Mouse (Mus musculus): Measurements from ENCODE around the gene Txndc11.
A peak's percentile ranks its signal among the peaks of the same experiment; 100 is the strongest.

Gene Txndc11

DNA sequence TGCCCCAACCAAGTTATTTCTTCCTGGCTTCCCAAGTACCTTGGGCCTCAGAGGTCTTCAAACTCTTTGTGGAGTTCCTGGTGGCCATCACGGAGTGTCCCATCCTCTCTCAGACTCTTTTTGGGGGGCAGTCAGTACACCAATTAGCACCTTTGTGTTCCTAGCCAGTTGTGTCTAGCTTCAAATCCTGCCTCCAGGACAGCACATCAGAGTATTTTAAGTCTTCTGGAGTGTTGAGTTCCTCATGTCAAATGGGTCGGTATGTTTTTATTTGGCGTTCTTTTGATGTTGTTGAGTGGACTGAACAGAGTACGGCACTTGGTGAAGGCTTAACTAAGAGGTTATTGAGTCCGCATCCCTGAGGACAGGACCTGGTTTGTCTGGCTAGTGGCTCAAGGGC lies 69.0 kb downstream of the Txndc11 start:
- DNase-seq (ENCODE audit: low read depth, low spot score): no peak

DNA sequence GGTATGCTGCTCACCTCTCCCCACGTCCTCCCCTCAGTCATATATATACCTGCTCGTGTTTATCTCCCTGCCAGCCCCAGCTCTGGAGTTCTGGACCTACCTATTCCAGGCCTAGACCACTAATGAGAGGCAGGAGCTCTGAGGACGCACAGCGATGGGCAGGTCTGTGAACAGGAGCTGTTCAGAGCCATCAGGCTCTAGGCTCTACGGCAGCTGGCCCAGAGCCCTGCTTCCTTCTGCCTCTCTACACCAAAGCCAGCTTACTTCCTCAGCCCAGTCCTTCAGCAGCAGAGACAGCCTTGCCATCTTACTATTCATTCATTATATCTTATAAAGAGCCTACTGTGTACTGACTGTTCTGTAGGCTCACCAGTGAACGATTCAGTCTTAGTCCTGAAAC lies 69.7 kb downstream of the Txndc11 start:
- DNase-seq (ENCODE audit: low read depth, low spot score): no peak

DNA sequence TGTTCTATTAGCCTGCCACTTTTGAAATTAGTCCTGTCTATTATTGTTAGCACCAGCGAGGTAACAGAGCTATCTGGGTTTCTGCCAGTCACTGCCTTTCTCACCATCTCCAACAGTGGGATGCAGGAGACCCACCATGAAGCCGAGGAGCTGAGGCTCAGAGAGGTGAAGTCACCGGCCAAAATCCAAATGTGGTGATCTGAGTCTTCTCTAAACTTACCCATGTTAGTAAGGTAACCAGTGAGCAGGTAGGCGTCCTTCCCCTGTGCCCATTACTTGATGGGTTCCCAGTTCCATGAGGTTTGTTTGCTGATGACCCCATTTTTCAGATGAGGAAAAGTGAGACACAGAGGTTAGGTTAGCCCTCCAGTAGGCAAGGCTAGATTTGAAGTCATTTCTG lies 70.1 kb downstream of the Txndc11 start:
- DNase-seq (ENCODE audit: low read depth, low spot score): no peak

GRCm38 (mm10) chr16:11062794-11063721 lies 71.4 kb downstream of the Txndc11 start:
- DNase-seq (ENCODE audit: low read depth, low spot score): no peak

GRCm38 (mm10) chr16:11060645-11061044 lies 73.8 kb downstream of the Txndc11 start, which contains the start of gene Snn:
Snn (plus strand) TSS chr16:11060945.
- DNase-seq (ENCODE audit: low read depth, low spot score): no peak

DNA sequence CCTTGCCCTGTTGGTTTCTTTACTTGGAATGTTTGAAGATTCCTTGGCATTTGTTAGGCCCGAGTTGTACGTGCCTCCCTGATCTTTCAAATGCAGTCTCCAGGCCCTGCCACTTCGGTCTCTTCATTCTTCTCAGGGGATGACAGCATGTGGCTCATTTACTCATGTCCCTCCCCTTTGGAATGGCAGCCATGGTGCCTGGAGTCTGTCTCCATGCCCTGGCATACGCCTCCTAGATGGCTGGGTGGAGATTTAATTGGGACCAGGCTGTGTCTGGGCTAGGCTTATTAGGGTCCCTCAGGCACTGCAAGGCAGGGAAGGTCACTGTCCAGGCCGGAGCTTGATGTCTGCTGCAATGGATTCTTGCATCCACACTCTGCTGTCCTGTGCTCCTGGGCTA lies 78.5 kb downstream of the Txndc11 start:
- DNase-seq (ENCODE audit: low read depth, low spot score): no peak

GRCm38 (mm10) chr16:11054871-11055270 lies 79.6 kb downstream of the Txndc11 start:
- DNase-seq (ENCODE audit: low read depth, low spot score): no peak

DNA sequence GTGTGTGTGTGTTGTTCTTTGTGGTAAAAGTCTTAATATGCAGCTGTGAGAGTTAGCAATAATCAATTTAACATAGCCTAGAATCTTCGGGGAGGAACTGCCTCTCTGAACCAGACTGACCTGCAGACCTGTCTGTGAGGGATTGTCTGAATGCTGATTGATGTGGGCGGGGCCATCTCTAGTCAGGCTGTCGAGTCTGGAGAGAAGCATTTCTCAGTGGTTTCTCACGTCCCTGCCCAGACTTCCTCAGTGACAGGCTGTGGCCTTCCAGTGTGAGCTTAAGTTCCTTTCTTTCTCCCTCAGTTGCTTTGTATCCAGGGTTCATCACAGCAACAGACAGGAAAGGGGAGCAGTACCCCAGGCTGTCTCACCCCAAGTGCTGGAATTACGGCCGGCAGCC lies 80.0 kb downstream of the Txndc11 start:
- DNase-seq (ENCODE audit: low read depth, low spot score): no peak

DNA sequence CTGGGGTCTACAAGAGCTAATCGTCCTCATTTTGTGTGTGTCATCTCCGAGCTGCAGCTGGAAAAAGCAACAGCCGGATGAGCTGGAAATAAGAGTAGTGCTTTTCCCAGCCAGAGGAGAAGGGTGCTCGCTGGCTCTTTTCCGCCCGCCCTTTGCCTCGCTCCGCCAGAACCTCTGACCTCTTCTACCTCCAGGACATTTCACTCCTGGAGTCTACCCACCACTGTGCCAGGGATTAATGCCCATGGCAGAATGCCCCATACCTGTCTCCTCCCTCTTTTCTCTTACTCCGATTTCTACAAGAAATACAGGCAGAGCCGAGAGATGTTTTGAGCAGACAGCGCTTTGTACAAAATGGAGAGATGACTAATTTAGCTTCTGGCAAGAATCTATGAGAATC lies 83.3 kb downstream of the Txndc11 start:
- DNase-seq (ENCODE audit: low read depth, low spot score): no peak

DNA sequence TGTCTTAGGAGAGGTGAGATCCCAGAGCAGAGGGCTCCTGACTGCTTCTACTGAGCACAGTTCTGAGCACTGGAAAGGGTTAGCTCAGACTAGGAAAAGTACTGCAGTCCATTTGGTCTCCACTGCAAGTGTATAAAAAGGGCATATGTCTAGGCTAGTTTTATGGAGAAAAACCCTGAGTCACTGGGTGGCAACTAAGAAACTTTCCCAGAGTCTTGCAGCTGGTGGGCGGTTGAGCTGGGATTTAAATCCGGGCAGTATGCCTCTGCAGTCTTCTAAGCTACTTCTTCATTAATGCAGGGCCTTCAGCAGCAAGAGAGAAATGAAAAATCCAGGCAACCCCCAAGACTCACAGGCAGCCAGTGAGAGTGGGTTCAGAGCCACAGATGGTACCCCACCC lies 84.2 kb downstream of the Txndc11 start:
- DNase-seq (ENCODE audit: low read depth, low spot score): no peak

DNA sequence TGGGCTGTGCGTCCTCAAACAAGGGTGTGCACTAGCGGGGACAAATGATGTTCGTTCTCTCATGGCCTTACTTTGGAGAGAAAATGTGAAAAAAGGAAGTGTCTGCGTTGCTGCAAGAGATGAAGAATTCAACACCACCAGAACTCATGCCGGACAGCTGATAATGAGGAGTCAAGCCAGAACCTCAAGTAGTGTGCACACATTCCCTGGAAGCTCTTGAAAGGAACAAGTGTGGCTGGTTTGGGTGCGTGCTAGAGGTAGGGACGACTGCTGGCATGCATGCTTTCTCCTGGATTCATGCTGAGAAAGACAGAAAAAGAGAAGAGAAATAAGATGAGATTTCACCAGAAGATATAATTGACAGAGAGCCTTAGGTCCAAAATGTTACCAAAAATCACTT lies 87.3 kb downstream of the Txndc11 start:
- DNase-seq (ENCODE audit: low read depth, low spot score): no peak

GRCm38 (mm10) chr16:11046437-11046836 lies 88.0 kb downstream of the Txndc11 start:
- DNase-seq (ENCODE audit: low read depth, low spot score): no peak

DNA sequence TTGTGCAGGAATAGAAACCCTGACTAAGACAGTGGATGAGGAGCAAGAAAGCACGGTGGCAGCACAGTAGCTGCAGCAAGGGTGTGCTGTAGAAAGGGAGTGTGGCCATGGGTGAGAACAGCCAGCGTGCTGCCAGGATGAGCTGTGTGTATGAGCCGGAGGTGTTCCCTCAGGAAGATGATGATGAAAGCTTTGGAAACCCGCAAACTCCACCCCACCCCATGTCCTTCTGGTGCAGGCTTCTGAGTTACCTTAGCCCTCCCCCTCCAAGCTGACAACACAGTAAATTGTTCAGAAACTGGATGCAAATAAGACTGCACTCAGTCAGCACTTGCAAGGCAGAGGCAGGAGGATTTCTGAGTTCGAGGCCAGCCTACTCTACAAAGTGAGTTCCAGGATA lies 91.2 kb downstream of the Txndc11 start:
- no peak for DNase-seq (ENCODE audit: low read depth, low spot score)

- DNase-seq (ENCODE audit: low read depth, low spot score): no peak
These were observed 93.8 kb downstream of the Txndc11 start for GRCm38 (mm10) chr16:11040603-11041002.

GRCm38 (mm10) chr16:11035790-11036431 lies 98.5 kb downstream of the Txndc11 start:
- DNase-seq (ENCODE audit: low read depth, low spot score): peak; percentile 69

- DNase-seq (ENCODE audit: low read depth, low spot score): no peak
These were observed 99.2 kb downstream of the Txndc11 start for GRCm38 (mm10) chr16:11035273-11035672.

DNA sequence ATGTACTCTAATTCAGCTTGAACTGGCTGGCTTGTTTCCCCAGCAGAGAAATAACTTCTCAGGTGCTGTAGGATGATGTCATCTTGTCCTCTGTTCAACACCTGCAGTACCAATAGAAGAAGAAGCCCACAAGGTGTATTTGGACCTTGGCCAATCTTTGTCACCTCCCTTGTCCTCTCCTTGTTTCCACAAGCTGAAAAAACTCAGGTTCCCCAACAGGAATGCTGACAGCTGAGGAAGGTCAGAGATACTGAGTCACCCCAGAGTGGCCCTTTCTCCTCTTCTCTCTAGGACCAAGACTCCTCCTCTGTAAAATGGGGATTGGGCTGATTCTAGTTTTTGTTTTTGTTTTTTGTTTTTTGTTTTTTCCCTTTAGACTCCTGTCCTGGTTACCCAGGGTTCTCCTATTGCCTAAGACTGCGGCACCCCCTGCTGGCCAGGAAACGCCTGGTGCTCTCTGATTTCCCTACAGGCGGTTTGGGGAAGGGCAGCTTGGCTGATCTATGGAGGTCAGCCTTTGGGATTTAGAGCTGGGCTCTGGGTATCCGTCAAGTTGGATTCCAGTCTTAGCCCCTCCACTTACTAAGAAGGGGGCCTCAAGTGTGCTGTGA lies 100.2 kb downstream of the Txndc11 start:
- DNase-seq (ENCODE audit: low read depth, low spot score): peak; percentile 61

DNA sequence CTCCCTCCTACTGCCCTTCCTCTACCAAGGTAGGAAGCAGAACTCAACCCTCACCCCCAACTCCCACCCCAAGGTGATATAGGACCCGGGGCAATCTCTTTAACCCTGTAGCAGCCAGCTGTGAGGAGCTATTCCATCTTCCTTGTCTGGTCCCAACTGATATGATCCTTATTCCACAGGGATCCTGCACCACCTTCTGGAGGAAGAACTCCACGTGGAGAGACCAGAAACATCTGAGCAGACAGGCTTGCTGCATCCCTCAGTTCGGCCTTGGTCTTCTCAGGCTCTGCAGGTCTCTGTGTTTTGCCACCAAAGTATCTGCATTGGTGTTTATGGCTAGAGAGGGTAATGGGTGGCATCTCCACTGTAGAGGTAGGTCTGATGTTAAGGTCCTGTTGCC lies 103.1 kb downstream of the Txndc11 start:
- no peak for DNase-seq (ENCODE audit: low read depth, low spot score)

- DNase-seq (ENCODE audit: low read depth, low spot score): no peak
These were observed 103.6 kb downstream of the Txndc11 start for GRCm38 (mm10) chr16:11030844-11031243.

DNA sequence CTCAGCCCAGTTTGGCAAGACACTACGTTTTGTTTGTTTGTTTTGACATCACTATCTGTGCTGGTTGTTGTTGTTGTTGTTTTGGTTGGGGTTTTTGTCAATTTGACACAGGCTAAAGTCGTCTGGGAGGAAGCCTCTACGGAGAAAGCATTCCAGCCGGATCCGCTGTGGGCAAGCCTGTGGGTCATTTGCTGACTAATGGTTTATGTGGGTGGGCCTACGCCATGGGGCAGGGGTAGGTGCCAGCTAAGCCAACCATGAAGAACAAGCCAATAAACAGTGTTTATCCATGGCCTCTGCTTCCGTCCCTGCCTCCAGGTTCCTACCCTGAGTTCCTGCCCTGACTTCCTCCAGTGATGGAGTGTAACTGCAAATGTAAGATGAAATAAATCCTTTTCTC lies 106.2 kb downstream of the Txndc11 start:
- no peak for DNase-seq (ENCODE audit: low read depth, low spot score)
